ENCODE assay signal across 22 mouse cellular contexts in genomic region chr11:19373476-19373875, GRCm38 (mm10).
A peak's percentile ranks its signal among the peaks of the same experiment; 100 is the strongest.
DNase-seq lines count a peak whose midpoint lies in the region; ATAC-seq and TF ChIP-seq lines count a peak whose summit lies in the region.
"Had no signal": no experiment of that assay in that cellular context is flagged by ENCODE, and none has a peak within 500 bp of the region (broad histone marks: within the 10 kb centered on the region; RNA-seq: fewer than 3 reads in every experiment).

No protein-coding gene starts in this region.

- H3K27me3 ChIP-seq in hindbrain, postnatal 0 days (ENCODE audit: insufficient read depth, low read length): no peaks in the 10 kb centered on the region
- H3K27me3 ChIP-seq in hindbrain, embryonic 12.5 days: no peaks in the 10 kb centered on the region; the same call in 1 of the 2 replicates
- no peaks in the 10 kb centered on the region for H3K27me3 ChIP-seq in thymus, adult 2 months (ENCODE audit: control insufficient read depth, insufficient read depth, low read length)
- H3K27me3 ChIP-seq: CH12.LX; embryonic facial prominence, embryonic 15.5 days; kidney, embryonic 15.5 days; limb, embryonic 12.5 days had no signal

- no peak overlapping the region for H3K9ac ChIP-seq in hindbrain, postnatal 0 days (replicated peaks; ENCODE audit: low read length)
- H3K9ac ChIP-seq in hindbrain, embryonic 12.5 days: no peak overlapping the region
- H3K9ac ChIP-seq: embryonic facial prominence, embryonic 15.5 days; forebrain, postnatal 0 days; kidney, embryonic 15.5 days; limb, embryonic 12.5 days; liver, embryonic 14.5 days had no signal

- no peaks in the 10 kb centered on the region for H3K4me1 ChIP-seq in hindbrain, postnatal 0 days (ENCODE audit: insufficient read depth, low read length)
- no peaks in the 10 kb centered on the region for H3K4me1 ChIP-seq in hindbrain, embryonic 12.5 days
- no peaks in the 10 kb centered on the region for H3K4me1 ChIP-seq in thymus, adult 2 months (replicated peaks; ENCODE audit: control insufficient read depth, insufficient read depth, low read length)
- H3K4me1 ChIP-seq: embryonic facial prominence, embryonic 15.5 days; kidney, embryonic 15.5 days; limb, embryonic 12.5 days; midbrain, embryonic 10.5 days had no signal

- ATAC-seq in hindbrain, postnatal 0 days: no peak
- ATAC-seq in hindbrain, embryonic 12.5 days (ENCODE audit: low FRiP score): no peak
- ATAC-seq: forebrain, postnatal 0 days; hindbrain, embryonic 16.5 days; intestine, postnatal 0 days; lung, postnatal 0 days had no signal

- TF ChIP-seq POLR2A in thymus, adult 2 months (IDR thresholded peaks at IDR 0.05; ENCODE audit: control insufficient read depth, extremely low read depth, insufficient read depth, low read length, poor library complexity): no peak

- H3K4me3 ChIP-seq in hindbrain, postnatal 0 days (ENCODE audit: low read length): no peak overlapping the region
- H3K4me3 ChIP-seq in hindbrain, embryonic 12.5 days: no peak overlapping the region
- no peak overlapping the region for H3K4me3 ChIP-seq in thymus, adult 2 months (ENCODE audit: control insufficient read depth, insufficient read depth, low read length)
- H3K4me3 ChIP-seq: embryonic facial prominence, embryonic 15.5 days; kidney, embryonic 15.5 days; left cerebral cortex, adult 2 months; limb, embryonic 12.5 days; midbrain, embryonic 10.5 days had no signal

- H3K36me3 ChIP-seq in hindbrain, postnatal 0 days (ENCODE audit: insufficient read depth, low read length): no peaks in the 10 kb centered on the region
- no peaks in the 10 kb centered on the region for H3K36me3 ChIP-seq in hindbrain, embryonic 12.5 days
- no peaks in the 10 kb centered on the region for H3K36me3 ChIP-seq in thymus, adult 2 months (ENCODE audit: control insufficient read depth, insufficient read depth, low read length)
- H3K36me3 ChIP-seq: embryonic facial prominence, embryonic 15.5 days; kidney, embryonic 15.5 days; limb, embryonic 12.5 days; midbrain, embryonic 10.5 days had no signal

- DNase-seq in cerebellum, postnatal 10 days: peak; percentile 79 to 86
- no peak for DNase-seq in cerebellum, adult 8-10 months
- peak; percentile 63 for DNase-seq in hindbrain, postnatal 0 days (ENCODE audit: low spot score)
- DNase-seq in ovary, postnatal 14 days (ENCODE audit: low spot score): peak; percentile 8
- no peak for DNase-seq in ovary, postnatal 10 days (ENCODE audit: low spot score)
- DNase-seq in thymus, adult 2 months: no peak
- DNase-seq: forebrain, postnatal 0 days; heart, postnatal 4 days; layer of hippocampus, adult 9-11 months; right cerebral cortex, adult 18-20 months; thymus, postnatal 25 days had no signal

- no peaks in the 10 kb centered on the region for H3K9me3 ChIP-seq in hindbrain, postnatal 0 days (ENCODE audit: low read length)
- no peaks in the 10 kb centered on the region for H3K9me3 ChIP-seq in hindbrain, embryonic 12.5 days (replicated peaks)
- H3K9me3 ChIP-seq: embryonic facial prominence, embryonic 15.5 days; kidney, embryonic 15.5 days; limb, embryonic 12.5 days; midbrain, embryonic 10.5 days had no signal

- no peak overlapping the region for H3K27ac ChIP-seq in hindbrain, postnatal 0 days
- H3K27ac ChIP-seq in hindbrain, embryonic 12.5 days: no peak overlapping the region
- no peak overlapping the region for H3K27ac ChIP-seq in thymus, adult 2 months (ENCODE audit: control insufficient read depth, insufficient read depth, low read length)
- H3K27ac ChIP-seq: embryonic facial prominence, embryonic 15.5 days; kidney, embryonic 15.5 days; left cerebral cortex, adult 2 months; limb, embryonic 12.5 days; liver, embryonic 14.5 days; midbrain, embryonic 10.5 days had no signal

- WGBS in hindbrain, postnatal 0 days: 41% methylated on average over 5 of the region's 5 CpGs
- WGBS in hindbrain, embryonic 12.5 days: 81% methylated on average over 5 of the region's 5 CpGs
- 76% methylated on average over 5 of the region's 5 CpGs for WGBS in thymus, adult 2 months

- TF ChIP-seq CTCF in hindbrain, postnatal 0 days (IDR thresholded peaks at IDR 0.05; ENCODE audit: low read depth): no peak
- TF ChIP-seq CTCF in thymus, adult 2 months (IDR thresholded peaks at IDR 0.05; ENCODE audit: borderline replicate concordance, control insufficient read depth, extremely low read depth, insufficient read depth, low read length, poor library complexity): no peak

- no peak overlapping the region for H3K4me2 ChIP-seq in hindbrain, postnatal 0 days (ENCODE audit: low read depth, low read length)
- no peak overlapping the region for H3K4me2 ChIP-seq in hindbrain, embryonic 12.5 days (replicated peaks)
- H3K4me2 ChIP-seq: embryonic facial prominence, embryonic 15.5 days; kidney, embryonic 15.5 days; limb, embryonic 12.5 days had no signal

Comparison
In these comparisons a context has a peak if more than half of its experiments do, and no peak if none do; other contexts are left out.
1. DNase-seq: peak in cerebellum, postnatal 10 days (2 of 2), hindbrain, postnatal 0 days (single experiment) and ovary, postnatal 14 days (single experiment); none in cerebellum, adult 8-10 months (single experiment), ovary, postnatal 10 days (single experiment) and thymus, adult 2 months (single experiment).